Comparison of ENCODE assay signal across 14 mouse cellular contexts in genomic region chr5:103908851-103909250, GRCm38 (mm10).
"Had no signal": no experiment of that assay in that cellular context is flagged by ENCODE, and none has a peak within 500 bp of the region (broad histone marks: within the 10 kb centered on the region; RNA-seq: fewer than 3 reads in every experiment).

No protein-coding gene starts in this region.

- H3K27me3 ChIP-seq: limb, embryonic 12.5 days; neural tube, embryonic 15.5 days had no signal

- H3K36me3 ChIP-seq: limb, embryonic 12.5 days; liver, embryonic 13.5 days; lung, embryonic 15.5 days; midbrain, embryonic 13.5 days; neural tube, embryonic 15.5 days had no signal

- H3K9ac ChIP-seq: limb, embryonic 12.5 days; liver, embryonic 13.5 days; liver, postnatal 0 days; lung, embryonic 15.5 days; midbrain, embryonic 13.5 days; neural tube, embryonic 15.5 days had no signal

- DNase-seq: kidney, postnatal 25 days; layer of hippocampus, adult 9-11 months; liver; liver, embryonic 13.5 days; liver, postnatal 0 days; right cerebral cortex, adult 18-20 months; right cerebral cortex, postnatal 25 days; thymus, postnatal 4 days had no signal

- H3K4me2 ChIP-seq: limb, embryonic 12.5 days; liver, embryonic 13.5 days; lung, embryonic 15.5 days; midbrain, embryonic 13.5 days; neural tube, embryonic 15.5 days had no signal

- ATAC-seq: liver, postnatal 0 days; midbrain, embryonic 13.5 days had no signal

- H3K4me3 ChIP-seq: limb, embryonic 12.5 days; liver, embryonic 13.5 days; lung, embryonic 15.5 days; midbrain, embryonic 13.5 days; myocyte; neural tube, embryonic 15.5 days had no signal

- H3K9me3 ChIP-seq: limb, embryonic 12.5 days; liver, embryonic 13.5 days; lung, embryonic 15.5 days; midbrain, embryonic 13.5 days; neural tube, embryonic 15.5 days had no signal

- H3K27ac ChIP-seq: limb, embryonic 12.5 days; liver, embryonic 13.5 days; lung, embryonic 15.5 days; midbrain, embryonic 13.5 days; neural tube, embryonic 15.5 days; stomach, postnatal 0 days had no signal
